Mouse (Mus musculus) stomach, postnatal 0 days (tissue): Measurements from ENCODE around the gene Trib3. TPM values are rescaled to one million over a fixed set of nuclear protein-coding genes. Genes with fewer than 3 reads are reported as not detected.

ENCODE experiments used
- ATAC-seq: fragments of 200-750 bp; cut with Nextera tagmentation; 2 replicates; pipeline ENCODE4 v1.8.0; 2017; ENCODE audit not compliant: low FRiP score, low TSS enrichment
- DNase-seq: peaks from one replicate; pipeline ENCODE4 v3.0.0-alpha.2; 2016; ENCODE audit warnings: low spot score
- H3K27ac ChIP-seq: fragments of 300-500 bp; sonication (generic); replicated peaks from 2 replicates; pipeline ENCODE4 v1.5.1; 2014; ENCODE audit warnings: mild to moderate bottlenecking, control low read depth
- H3K27me3 ChIP-seq: fragments of 300-500 bp; sonication (generic); 2 replicates; pipeline ENCODE4 v1.6.1; 2014; ENCODE audit warnings: low read length; ENCODE audit not compliant: control insufficient read depth, insufficient read depth
- H3K36me3 ChIP-seq: fragments of 300-500 bp; sonication (generic); 2 replicates; pipeline ENCODE4 v1.6.1; 2014; ENCODE audit warnings: low read length, mixed read lengths; ENCODE audit not compliant: control insufficient read depth, insufficient read depth
- H3K4me1 ChIP-seq: fragments of 300-500 bp; sonication (generic); replicated peaks from 2 replicates; pipeline ENCODE4 v1.6.1; 2014; ENCODE audit warnings: antibody characterized with exemption; ENCODE audit not compliant: control insufficient read depth, insufficient read depth
- H3K4me2 ChIP-seq: fragments of 300-500 bp; sonication (generic); replicated peaks from 2 replicates; pipeline ENCODE4 v1.6.1; 2014; ENCODE audit warnings: low read depth, mild to moderate bottlenecking, control low read depth, moderate library complexity
- H3K4me3 ChIP-seq: fragments of 300-500 bp; sonication (generic); 2 replicates; pipeline ENCODE4 v1.5.1; 2014; ENCODE audit warnings: low read depth, low read length, control low read depth
- H3K9ac ChIP-seq: fragments of 300-500 bp; sonication (generic); 2 replicates; pipeline ENCODE4 v1.6.1; 2014; ENCODE audit warnings: mild to moderate bottlenecking, low read length, control low read depth, mixed read lengths
- H3K9me3 ChIP-seq: fragments of 300-500 bp; sonication (generic); 2 replicates; pipeline ENCODE4 v1.6.1; 2016; ENCODE audit warnings: low read length; ENCODE audit not compliant: control insufficient read depth
- CTCF ChIP-seq: IDR thresholded peaks from 2 replicates; pipeline ENCODE4 v1.5.1; 2016; ENCODE audit warnings: antibody characterized with exemption, low read depth, mild to moderate bottlenecking, moderate library complexity
- EP300 ChIP-seq: optimal IDR thresholded peaks from 2 replicates; pipeline ENCODE3; 2016; ENCODE audit warnings: antibody characterized with exemption
- WGBS: fragments of 180-500 bp; shearing (Covaris S2); extraction: QIAGEN DNeasy Blood & Tissue Kit; methylation state at CpG from one replicate; pipeline ENCODE4 v1.1.7; 2014; 5-methylcytosine and 5-hydroxymethylcytosine counted together
- polyA plus RNA-seq: library from polyadenylated mRNA; unstranded; fragments of >200 nt; fragmentation: Nextera tagmentation; extraction: Ambion mirVana; gene quantifications from 2 replicates; pipeline ENCODE4 v1.2.1, GENCODE M21; 2015

Trib3 gene
- polyA plus RNA-seq, 1 experiment from 2014 or later = 2.9 TPM

DNA sequence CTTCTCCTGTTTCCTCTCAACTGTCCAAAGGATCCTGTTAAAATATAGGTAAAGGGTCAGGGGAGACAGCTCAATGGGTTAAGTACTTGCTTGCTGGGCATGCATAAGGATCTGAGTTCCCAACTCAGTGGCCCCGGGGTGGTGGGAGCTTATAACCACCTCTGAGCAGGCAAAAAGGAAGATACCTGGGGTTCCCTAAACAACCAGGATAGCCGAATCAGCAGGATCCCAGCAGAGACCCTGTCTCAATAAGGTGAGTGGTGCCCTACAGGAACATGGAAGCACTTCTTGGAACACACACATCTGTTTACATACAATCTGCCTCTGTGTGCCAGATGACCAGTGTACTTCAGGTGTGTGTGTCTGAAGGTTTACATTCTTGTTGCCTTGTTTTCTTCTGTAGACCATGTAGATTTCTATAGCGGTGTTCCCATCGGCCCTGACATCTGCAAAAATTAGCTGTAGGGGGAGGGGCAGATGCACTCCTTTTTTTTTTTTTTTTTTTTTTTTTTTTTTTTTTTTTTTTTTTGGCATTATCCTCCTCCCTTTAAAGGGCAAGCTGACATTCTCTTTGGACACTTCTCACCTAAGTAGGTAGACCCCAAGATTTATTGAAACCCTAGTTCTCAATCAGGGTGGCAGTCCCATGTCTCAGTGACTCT, 10.4 kb downstream of the Trib3 start:
- ATAC-seq = no peak
- H3K27me3 ChIP-seq = no peaks in the 10 kb centered on the region
- no peaks in the 10 kb centered on the region for H3K9me3 ChIP-seq
- TF ChIP-seq CTCF (no peak), EP300 (no peak)
- H3K36me3 ChIP-seq = no peaks in the 10 kb centered on the region
- no peak overlapping the region for H3K9ac ChIP-seq
- H3K27ac ChIP-seq = no peak overlapping the region
- DNase-seq = no peak
- H3K4me2 ChIP-seq = no peak overlapping the region
- H3K4me1 ChIP-seq = no peaks in the 10 kb centered on the region; the same call in 1 of the 2 replicates
- H3K4me3 ChIP-seq = no peak overlapping the region
- 71% methylated on average over 4 of the region's 4 CpGs for WGBS

DNA sequence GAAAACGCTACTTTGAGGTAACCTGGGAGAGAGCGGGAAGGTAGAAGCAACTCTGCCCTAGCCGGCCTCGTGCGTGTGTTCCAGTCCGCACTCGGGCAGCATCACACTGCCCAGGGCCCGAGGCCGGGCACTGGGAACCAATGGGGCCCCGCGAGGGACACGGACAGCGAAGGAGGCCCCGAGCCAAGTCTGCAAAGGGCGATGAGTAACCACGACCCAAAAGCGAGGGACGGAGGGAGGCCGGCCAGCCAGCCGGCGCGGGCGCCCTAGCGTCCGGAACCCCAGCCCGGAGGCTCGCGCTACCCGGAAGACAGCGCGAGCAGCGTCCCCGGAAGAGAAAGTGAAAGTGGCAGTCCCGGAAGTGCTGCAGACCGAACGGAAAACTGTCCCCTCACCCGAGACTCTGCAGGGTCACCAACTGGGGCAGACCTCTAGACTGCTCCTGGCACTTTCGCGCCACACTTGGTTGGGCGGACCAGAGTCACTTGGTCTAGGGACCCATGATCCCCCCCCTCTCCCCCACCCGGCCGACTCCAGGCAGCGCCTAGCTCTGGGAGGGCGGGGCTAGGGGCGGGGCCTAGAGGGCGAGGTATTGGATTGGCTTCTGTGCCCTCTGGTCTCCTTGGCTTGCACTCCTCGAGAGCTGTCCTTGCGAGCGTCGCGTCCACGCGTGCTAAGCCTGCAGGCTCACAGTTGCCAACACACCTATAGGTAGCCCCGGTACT, 11.6 kb downstream of the Trib3 start, which contains the start of gene Rbck1:
Rbck1 (minus strand) TSS at position 553 of the 725 bp plus-strand sequence.
- no peak for TF ChIP-seq EP300
- no peak; the same call in 1 of the 2 replicates for TF ChIP-seq CTCF
- DNase-seq (peak; percentile 95), ATAC-seq (peak; percentile 95)
- Histone ChIP-seq H3K27ac (peak within 1 kb of the TSS; percentile 94), H3K9me3 (no peaks in the 10 kb centered on the region), H3K4me1 (no peaks in the 10 kb centered on the region; the same call in 1 of the 2 replicates), H3K36me3 (no peaks in the 10 kb centered on the region), H3K27me3 (no peaks in the 10 kb centered on the region), H3K9ac (peak within 1 kb of the TSS; percentile 89), H3K4me3 (peak within 1 kb of the TSS; percentile 79), H3K4me2 (peak within 1 kb of the TSS; percentile 91)
- WGBS = under 1% methylated on average over 52 of the region's 54 CpGs

DNA sequence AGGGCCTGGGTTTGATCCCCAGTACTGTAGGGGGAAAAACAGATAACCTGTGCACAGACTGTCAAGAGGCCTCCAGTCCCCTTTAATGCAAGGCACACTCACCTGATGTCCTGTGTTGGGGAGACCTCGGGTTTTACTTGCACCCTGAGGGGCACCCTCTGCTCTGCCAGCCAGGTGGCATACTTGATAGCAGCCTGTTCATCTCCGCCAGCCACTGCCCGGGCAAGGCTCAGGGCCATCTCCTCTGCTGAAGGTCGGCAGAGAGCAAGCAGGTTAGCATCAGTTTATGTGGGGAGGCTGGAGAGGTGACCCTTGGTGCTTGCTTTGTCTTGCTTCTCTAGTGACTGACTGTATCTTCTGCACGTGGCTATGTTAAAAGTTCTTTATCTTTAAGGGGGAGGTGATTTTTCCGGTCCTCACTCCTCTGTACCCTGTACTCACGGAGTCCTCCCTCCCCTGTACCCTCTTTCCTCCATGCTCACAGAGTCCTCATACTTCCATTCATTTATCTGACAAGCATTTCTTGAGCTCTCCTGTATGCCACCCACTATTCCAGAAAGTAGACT, 12.9 kb downstream of the Trib3 start:
- no peaks in the 10 kb centered on the region; the same call in 1 of the 2 replicates for H3K4me1 ChIP-seq
- peak overlapping the region; percentile 91 for H3K4me2 ChIP-seq
- 60% methylated on average over 7 of the region's 7 CpGs for WGBS
- H3K9me3 ChIP-seq = no peaks in the 10 kb centered on the region
- TF ChIP-seq CTCF (no peak), EP300 (no peak)
- peak overlapping the region; percentile 89 for H3K9ac ChIP-seq
- DNase-seq (no peak), ATAC-seq (no peak)
- no peak overlapping the region for H3K4me3 ChIP-seq
- H3K27me3 ChIP-seq = no peaks in the 10 kb centered on the region
- H3K27ac ChIP-seq = no peak overlapping the region
- H3K36me3 ChIP-seq = 0 out of 2 replicates have a peak, but pooled peaks cover 6% of the 10 kb centered on the region

DNA sequence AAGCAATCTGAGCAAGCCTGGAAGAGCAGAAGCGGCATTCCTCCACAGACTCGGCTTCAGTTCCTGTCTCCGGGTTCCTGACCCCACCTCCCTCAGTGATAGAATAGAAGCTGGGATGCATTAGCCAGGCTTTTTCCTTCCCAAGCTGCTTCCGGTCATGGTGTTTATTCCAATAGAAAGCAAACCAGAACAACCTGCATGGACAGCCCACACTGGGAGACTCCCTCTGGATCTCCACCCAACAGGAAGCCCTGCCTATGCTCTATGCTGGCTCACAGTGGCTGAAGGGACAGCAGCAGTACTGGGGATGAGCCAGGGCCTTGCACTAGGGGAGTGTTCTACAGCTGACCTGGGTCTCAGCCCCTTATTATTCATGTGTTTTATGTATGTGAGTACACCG, 15.9 kb downstream of the Trib3 start:
- no peak for TF ChIP-seq CTCF

DNA sequence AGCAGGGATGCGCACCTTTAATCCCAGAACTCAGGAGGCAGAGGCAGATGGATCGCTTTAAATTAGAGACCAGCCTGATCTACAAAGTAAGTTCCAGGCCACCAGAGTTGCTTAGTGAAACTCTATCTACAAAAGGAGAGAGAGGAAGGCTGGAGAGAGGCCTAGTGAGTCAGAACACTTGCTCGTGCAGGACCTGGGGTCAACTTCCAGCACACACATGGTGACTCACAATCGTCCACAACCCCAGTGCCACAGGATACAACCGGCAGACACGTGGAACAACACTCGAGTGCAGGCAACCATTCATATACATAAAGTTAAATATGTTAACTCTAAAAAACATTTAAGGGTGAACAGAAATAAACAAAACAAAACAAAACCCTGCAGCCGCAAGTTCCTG, 17.2 kb downstream of the Trib3 start:
- no peak overlapping the region for H3K9ac ChIP-seq
- WGBS = 80% methylated on average over 8 of the region's 8 CpGs
- H3K27ac ChIP-seq = no peak overlapping the region
- ATAC-seq = peak; percentile 54
- no peaks in the 10 kb centered on the region for H3K27me3 ChIP-seq
- TF ChIP-seq CTCF (no peak), EP300 (no peak)
- no peaks in the 10 kb centered on the region for H3K9me3 ChIP-seq
- H3K4me3 ChIP-seq = no peak overlapping the region
- no peak for DNase-seq
- no peaks in the 10 kb centered on the region; the same call in 1 of the 2 replicates for H3K4me1 ChIP-seq
- H3K36me3 ChIP-seq = peaks cover 25% of the 10 kb centered on the region
- H3K4me2 ChIP-seq = no peak overlapping the region

More for the DNA sequence above, 15.9 kb downstream of the Trib3 start:
- no peak overlapping the region for H3K9ac ChIP-seq
- ATAC-seq = no peak
- H3K27ac ChIP-seq = no peak overlapping the region
- H3K27me3 ChIP-seq = no peaks in the 10 kb centered on the region
- no peaks in the 10 kb centered on the region for H3K9me3 ChIP-seq
- DNase-seq = no peak
- no peak overlapping the region for H3K4me3 ChIP-seq
- H3K36me3 ChIP-seq = peaks cover 19% of the 10 kb centered on the region
- H3K4me2 ChIP-seq = no peak overlapping the region
- 62% methylated on average over 5 of the region's 5 CpGs for WGBS
- no peaks in the 10 kb centered on the region; the same call in 1 of the 2 replicates for H3K4me1 ChIP-seq
